Mouse (Mus musculus) erythroblast, embryonic 14.5 days (primary cell): ENCODE data around the gene 4930562C15Rik. TPM values are rescaled to one million over a fixed set of nuclear protein-coding genes. Genes with fewer than 3 reads are reported as not detected.

Experiments used
- H3K27me3 ChIP-seq: 2 replicates; pipeline ENCODE4 v1.6.1; 2012; ENCODE audit warnings: inconsistent platforms; ENCODE audit not compliant: control insufficient read depth
- H3K36me3 ChIP-seq: 2 replicates; pipeline ENCODE4 v1.6.1; 2012; ENCODE audit warnings: mild to moderate bottlenecking, inconsistent platforms; ENCODE audit not compliant: control insufficient read depth
- H3K4me1 ChIP-seq: 2 replicates; pipeline ENCODE4 v1.6.1; 2012; ENCODE audit warnings: inconsistent platforms; ENCODE audit not compliant: control insufficient read depth
- H3K4me3 ChIP-seq: replicated peaks from 2 replicates; pipeline ENCODE3; 2012; ENCODE audit warnings: moderate library complexity, mild to moderate bottlenecking, inconsistent platforms
- H3K9me3 ChIP-seq: 2 replicates; pipeline ENCODE4 v1.6.1; 2012; ENCODE audit warnings: low read length, inconsistent platforms, mixed read lengths; ENCODE audit not compliant: control insufficient read depth
- GATA1 ChIP-seq: IDR thresholded peaks from 2 replicates; pipeline ENCODE4 v1.6.1; 2012; ENCODE audit warnings: low read length, inconsistent platforms, mixed read lengths
- TAL1 ChIP-seq: IDR thresholded peaks from 3 replicates; pipeline ENCODE4 v1.6.1; 2012; ENCODE audit warnings: low read length, inconsistent platforms, mixed read lengths
- polyA plus RNA-seq: library from polyadenylated mRNA; stranded (reverse); fragments of >175 nt; gene quantifications from 2 replicates; pipeline ENCODE4 v1.2.3, GENCODE M21; 2012

The 4930562C15Rik gene
- polyA plus RNA-seq, 1 experiment, result not detected

GRCm38 (mm10) chr16:4850361-4850760, 15.1 kb downstream of the 4930562C15Rik start:
- H3K9me3 ChIP-seq, result no peaks in the 10 kb centered on the region
- peaks cover 6% of the 10 kb centered on the region for H3K27me3 ChIP-seq
- H3K4me1 ChIP-seq, result no peaks in the 10 kb centered on the region
- no peak for TF ChIP-seq GATA1
- no peak for TF ChIP-seq TAL1
- no peaks in the 10 kb centered on the region for H3K36me3 ChIP-seq
- H3K4me3 ChIP-seq, result no peak overlapping the region

DNA sequence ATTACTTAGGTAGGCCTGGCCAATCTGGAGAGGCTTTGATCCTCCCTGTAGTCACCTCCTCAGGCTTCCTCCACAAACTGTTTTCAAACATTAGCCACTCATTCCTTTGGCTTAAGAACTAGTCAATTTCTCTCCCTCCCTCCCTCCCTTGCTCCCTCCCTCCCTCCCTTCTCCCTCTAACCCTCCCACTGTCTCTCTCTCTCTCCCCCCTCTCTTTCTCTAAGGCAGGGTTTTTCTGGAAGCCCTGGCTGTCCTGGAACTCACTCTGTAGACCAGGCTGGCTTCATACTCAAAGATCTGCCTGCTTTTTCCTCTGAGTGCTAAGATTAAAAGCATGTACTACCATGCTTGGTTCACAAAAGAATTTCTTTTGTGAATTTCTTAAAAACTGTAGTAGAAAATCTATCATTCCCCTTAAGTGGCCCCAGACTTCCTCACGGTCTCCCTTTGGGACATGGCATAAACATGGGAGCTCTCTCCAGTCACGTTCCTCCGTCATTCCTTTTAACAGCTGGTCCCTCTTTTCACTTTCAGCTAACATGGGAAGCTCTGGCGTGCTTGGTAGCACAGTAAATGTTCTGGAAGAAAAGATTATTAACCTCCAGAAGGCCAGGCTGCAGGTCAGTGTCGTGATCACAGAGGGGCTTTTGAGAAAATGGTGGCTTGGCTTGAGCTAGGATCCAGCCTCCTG, 15.9 kb downstream of the 4930562C15Rik start:
- Histone ChIP-seq H3K4me3 (no peak overlapping the region), H3K36me3 (no peaks in the 10 kb centered on the region), H3K27me3 (peaks cover 9% of the 10 kb centered on the region), H3K9me3 (no peaks in the 10 kb centered on the region), H3K4me1 (no peaks in the 10 kb centered on the region)
- no peak for TF ChIP-seq TAL1
- TF ChIP-seq GATA1, result no peak

- Histone ChIP-seq H3K4me3 (no peak overlapping the region), H3K4me1 (no peaks in the 10 kb centered on the region), H3K36me3 (no peaks in the 10 kb centered on the region), H3K9me3 (no peaks in the 10 kb centered on the region), H3K27me3 (peaks cover 10% of the 10 kb centered on the region)
- TF ChIP-seq TAL1 (no peak), GATA1 (no peak)
Observed at GRCm38 (mm10) chr16:4855046-4855650, 19.9 kb downstream of the 4930562C15Rik start.

GRCm38 (mm10) chr16:4861392-4861791, 26.2 kb downstream of the 4930562C15Rik start:
- Histone ChIP-seq H3K9me3 (no peaks in the 10 kb centered on the region), H3K4me3 (no peak overlapping the region), H3K4me1 (peaks cover 3% of the 10 kb centered on the region), H3K27me3 (peaks cover 2% of the 10 kb centered on the region), H3K36me3 (no peaks in the 10 kb centered on the region)
- TF ChIP-seq GATA1 (no peak), TAL1 (no peak)

DNA sequence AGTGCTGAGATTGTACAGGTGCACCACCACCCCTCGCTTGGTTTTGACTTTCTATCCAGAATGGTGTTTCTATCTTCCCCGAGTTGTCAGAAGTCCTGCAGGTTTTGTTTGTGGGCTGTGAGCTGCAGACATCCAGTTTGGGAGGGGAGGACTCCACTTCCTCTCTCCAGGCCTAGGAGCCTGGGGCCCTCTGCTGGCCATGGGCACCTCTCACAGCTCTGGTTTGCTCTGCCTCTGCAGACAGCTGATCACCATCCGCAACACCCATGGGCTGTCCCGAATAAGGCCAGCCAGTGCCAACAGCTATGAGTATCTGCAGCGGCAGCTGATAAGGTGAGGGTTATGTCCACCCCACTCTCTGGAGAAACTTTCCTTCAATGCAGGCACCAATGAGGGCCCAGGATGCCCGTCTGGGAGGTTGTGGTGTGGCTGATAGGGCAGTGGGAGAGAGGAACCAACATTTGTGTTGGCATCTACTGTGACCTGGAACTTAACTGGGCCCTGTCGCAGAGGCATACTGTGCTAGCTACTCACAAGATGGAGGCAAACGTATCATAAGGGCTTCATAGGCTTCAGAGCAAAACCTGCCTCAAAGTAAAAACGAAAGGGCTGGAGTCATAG, 27.8 kb downstream of the 4930562C15Rik start:
- Histone ChIP-seq H3K36me3 (no peaks in the 10 kb centered on the region), H3K4me3 (no peak overlapping the region), H3K4me1 (peaks cover 3% of the 10 kb centered on the region), H3K27me3 (no peaks in the 10 kb centered on the region), H3K9me3 (no peaks in the 10 kb centered on the region)
- no peak for TF ChIP-seq TAL1
- TF ChIP-seq GATA1, result no peak

DNA sequence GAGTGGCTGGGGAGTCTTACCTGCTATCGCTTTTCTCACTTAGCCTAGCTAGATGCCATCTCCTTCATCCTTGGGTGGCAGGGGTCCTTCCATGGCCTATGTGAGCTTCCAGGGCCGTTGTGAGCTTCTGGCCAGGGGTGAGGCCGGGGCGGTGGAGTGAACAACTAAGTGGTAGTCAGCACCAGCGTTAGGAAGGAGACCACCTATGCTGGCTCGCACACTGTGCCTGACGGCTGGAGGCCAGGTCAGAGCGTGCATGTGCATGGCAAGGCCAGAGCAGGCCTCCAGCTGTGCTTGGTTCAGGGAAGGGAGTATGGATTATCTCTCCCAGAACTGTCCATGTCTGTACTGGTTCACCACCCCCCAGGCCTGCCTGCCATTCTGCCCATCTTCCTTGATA, 28.5 kb downstream of the 4930562C15Rik start:
- Histone ChIP-seq H3K27me3 (no peaks in the 10 kb centered on the region), H3K9me3 (no peaks in the 10 kb centered on the region), H3K4me1 (peaks cover 3% of the 10 kb centered on the region), H3K4me3 (no peak overlapping the region), H3K36me3 (no peaks in the 10 kb centered on the region)
- TF ChIP-seq TAL1 (no peak), GATA1 (no peak)

- Histone ChIP-seq H3K4me3 (no peak overlapping the region), H3K27me3 (no peaks in the 10 kb centered on the region), H3K36me3 (peaks cover 14% of the 10 kb centered on the region), H3K4me1 (peaks cover 7% of the 10 kb centered on the region), H3K9me3 (no peaks in the 10 kb centered on the region)
- TF ChIP-seq TAL1, result no peak
- no peak for TF ChIP-seq GATA1
Observed at GRCm38 (mm10) chr16:4866101-4866695, 31.0 kb downstream of the 4930562C15Rik start.

DNA sequence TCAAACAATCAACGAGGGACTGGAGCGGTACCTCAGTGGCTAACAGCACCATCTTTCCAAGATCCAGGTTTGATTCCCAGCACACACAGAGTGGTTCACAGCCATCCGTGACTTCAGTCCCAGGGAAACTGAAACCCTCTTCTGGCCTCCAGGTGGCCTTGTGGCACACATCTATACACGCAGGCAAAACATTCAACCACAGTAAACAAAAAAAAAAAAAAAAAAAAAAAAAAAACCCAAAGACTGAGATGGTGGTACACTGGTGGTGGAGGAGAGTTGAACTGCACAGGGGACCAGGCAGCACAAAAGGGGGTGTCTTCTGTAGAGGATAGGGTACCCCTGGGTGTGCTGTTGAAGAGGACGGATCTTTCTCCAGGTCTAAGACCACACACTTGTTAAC, 35.3 kb downstream of the 4930562C15Rik start:
- TF ChIP-seq TAL1 (no peak), GATA1 (no peak)
- Histone ChIP-seq H3K9me3 (no peaks in the 10 kb centered on the region), H3K36me3 (peaks cover 33% of the 10 kb centered on the region), H3K27me3 (no peaks in the 10 kb centered on the region), H3K4me1 (peaks cover 21% of the 10 kb centered on the region), H3K4me3 (no peak overlapping the region)

DNA sequence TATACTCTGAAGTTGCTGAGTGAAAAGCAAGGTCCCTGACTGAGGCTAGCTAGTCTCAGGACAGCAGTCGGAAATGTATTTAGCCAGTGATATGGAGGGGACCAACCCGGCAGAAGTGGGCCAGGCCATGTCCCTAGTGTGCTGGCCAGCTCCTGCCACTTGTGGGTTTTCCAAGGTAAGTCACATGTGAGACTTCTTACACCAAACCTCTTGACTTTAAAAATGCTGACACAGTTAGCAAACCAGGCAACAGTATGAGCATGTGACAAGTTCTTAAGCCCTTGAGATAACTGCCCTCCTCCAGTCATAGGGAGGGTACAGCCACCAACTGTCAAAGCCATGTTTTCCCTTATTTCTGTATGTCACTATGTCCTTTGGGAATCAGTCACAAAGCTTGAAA, 36.7 kb downstream of the 4930562C15Rik start:
- TF ChIP-seq TAL1, result no peak
- TF ChIP-seq GATA1, result no peak
- H3K36me3 ChIP-seq, result peaks cover 47% of the 10 kb centered on the region
- H3K4me1 ChIP-seq, result peaks cover 35% of the 10 kb centered on the region
- H3K27me3 ChIP-seq, result no peaks in the 10 kb centered on the region
- no peak overlapping the region for H3K4me3 ChIP-seq
- no peaks in the 10 kb centered on the region for H3K9me3 ChIP-seq
